Mouse (Mus musculus) leukemia stem cell, adult 10-12 weeks (primary cell): ENCODE measurements around the gene Ptma. TPM values are rescaled to one million over a fixed set of nuclear protein-coding genes. Genes with fewer than 3 reads are reported as not detected.

Experiments
- polyA plus RNA-seq: library from polyadenylated mRNA; stranded (reverse); fragments of >175 nt; gene quantifications from 2 replicates; pipeline ENCODE4 v1.2.3, GENCODE M21; 2012; ENCODE audit warnings: low replicate concordance

The Ptma gene
- 4,878 and 14,583 TPM in 2 replicates for polyA plus RNA-seq

DNA sequence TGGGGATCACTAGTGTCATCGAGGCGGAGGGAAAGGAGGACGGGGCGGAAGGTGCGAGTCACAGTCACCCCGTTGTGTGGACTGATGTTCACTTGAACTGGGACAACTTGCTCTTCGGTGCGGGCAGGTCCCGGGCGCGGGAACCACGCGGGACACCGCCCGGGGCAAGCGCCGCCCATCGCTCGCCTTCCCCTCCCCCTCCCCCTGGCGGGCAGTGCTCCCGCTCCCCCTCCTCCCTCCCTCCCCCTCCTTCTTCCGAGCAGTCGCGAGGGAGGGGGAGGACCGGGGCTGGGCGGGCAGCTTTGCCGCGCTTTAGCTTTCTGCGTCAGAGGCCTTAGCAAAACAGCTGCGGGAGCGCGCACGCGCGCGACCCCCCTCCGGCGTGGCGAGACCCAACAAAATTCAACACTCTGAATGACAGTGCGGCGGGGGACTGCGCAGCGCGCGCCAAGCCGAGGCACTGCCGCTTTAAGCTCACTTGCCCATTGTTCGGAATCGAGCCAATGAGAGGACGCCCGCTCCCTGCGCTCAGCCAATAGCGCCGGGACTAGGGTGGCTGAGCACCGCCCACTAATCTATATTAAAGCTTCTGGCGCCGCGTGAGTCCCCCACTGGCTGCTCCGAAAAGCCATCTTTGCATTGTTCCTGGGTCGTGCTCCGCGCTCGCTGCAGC is at the start of gene Ptma:
Gene Ptma (plus strand): TSS at position 611 of the 673 bp plus-strand sequence.

Other genes starting within 250 kb of the Ptma start
- 1.7 and 3.0 TPM in 2 replicates for gene B3gnt7, start 223.9 kb upstream of the Ptma start, polyA plus RNA-seq
- gene Ncl, start 167.3 kb upstream of the Ptma start, polyA plus RNA-seq = 490 and 493 TPM in 2 replicates
- gene Nmur1, start 100.5 kb upstream of the Ptma start, polyA plus RNA-seq = not detected in 2 replicates
- gene Tex44, start 100.4 kb upstream of the Ptma start, polyA plus RNA-seq = not detected in 2 replicates
- gene Pde6d, start 55.9 kb downstream of the Ptma start, polyA plus RNA-seq = 17.0 and 53.0 TPM in 2 replicates
- gene Cops7b, start 56.2 kb downstream of the Ptma start, polyA plus RNA-seq = 56.2 and 56.8 TPM in 2 replicates
- 0.17 and 0.40 TPM in 2 replicates for gene Nppc, start 143.8 kb downstream of the Ptma start, polyA plus RNA-seq
- 2.9 and 7.5 TPM in 2 replicates for gene Dis3l2, start 177.1 kb downstream of the Ptma start, polyA plus RNA-seq